Mouse (Mus musculus): ENCODE measurements around the gene Olfr543.

DNA sequence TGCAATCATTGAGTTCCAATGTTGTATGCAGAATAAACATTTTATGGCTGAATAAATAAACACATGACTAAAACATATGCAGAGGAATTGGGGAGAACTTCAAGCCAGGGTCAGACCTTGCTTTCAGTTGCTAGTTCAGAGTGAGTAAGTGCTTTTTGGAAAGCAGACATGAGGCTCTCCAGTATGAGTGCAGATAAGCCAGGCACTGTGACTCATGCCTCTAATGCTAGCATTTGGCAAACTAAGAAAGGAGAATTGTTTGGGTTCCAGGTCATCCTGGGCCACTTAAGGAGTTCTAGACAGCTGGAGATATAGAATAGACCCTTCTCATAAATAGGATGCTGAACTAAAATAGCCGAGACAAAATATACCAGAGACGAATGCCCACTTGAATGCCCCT lies 2.2 kb upstream of the Olfr543 start:
- TF ChIP-seq ZNF384 (IDR thresholded peaks at IDR 0.05; ENCODE audit: low read depth, low read length) (no peak), HCFC1 (IDR thresholded peaks at IDR 0.05; ENCODE audit: borderline replicate concordance, insufficient read depth, low read length) (no peak)
